In the genomic region with DNA sequence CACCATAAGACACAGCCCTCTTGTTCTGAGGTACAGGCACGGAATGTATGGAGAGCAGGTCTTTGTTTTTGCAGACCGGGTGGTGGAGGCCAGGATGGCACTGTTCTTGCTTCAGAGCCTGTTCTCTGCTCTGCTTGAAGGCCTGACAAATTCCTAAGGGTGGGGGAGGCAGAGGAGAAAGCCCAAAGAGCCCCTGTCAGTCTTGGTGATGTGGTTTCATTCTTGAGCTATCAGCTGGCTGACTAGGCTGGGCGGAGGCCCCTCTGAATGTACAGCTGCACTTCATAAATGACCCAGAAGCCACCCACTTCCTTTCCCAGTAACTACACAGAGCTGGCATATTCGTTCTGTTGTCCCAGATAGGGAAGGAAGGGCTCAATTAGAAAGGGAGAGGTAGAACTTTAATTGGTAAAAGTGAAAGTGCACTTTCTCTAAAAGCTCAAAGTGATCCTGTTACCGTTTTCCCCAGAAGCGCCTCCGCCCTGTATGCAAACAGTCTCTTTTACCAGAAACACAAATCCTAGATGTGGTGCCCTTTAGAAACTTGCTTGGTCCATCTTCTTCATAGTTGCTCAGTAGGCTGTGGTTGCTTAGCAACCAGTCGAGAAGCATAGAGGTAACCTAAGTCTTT, we compare ENCODE assay signal across 8 mouse cellular contexts.
A peak's percentile ranks its signal among the peaks of the same experiment; 100 is the strongest.
DNase-seq lines count a peak whose midpoint lies in the region; ATAC-seq and TF ChIP-seq lines count a peak whose summit lies in the region.

No protein-coding gene starts in this region.

- no peak overlapping the region for H3K9ac ChIP-seq in heart, embryonic 14.5 days (ENCODE audit: low read length)

- H3K79me2 ChIP-seq in C2C12 (ENCODE audit: control insufficient read depth, insufficient read depth), result no peaks in the 10 kb centered on the region

- no peak for TF ChIP-seq CTCF in C2C12 (IDR thresholded peaks at IDR 0.05; ENCODE audit: control insufficient read depth, insufficient read depth, insufficient read length)

- H3K9me3 ChIP-seq in heart, embryonic 14.5 days (ENCODE audit: control insufficient read depth, low read length), result no peaks in the 10 kb centered on the region

- H3K4me1 ChIP-seq in heart, embryonic 14.5 days (ENCODE audit: control insufficient read depth in 2 of 2, insufficient read depth in 2 of 2, low read length in 2 of 2), result peaks cover 12 to 31% of the 10 kb centered on the region in 2 experiments

- peak overlapping the region; percentile 41 for H3K4me2 ChIP-seq in heart, embryonic 14.5 days (ENCODE audit: low read length)

- peak overlapping the region; percentile 30 for H3ac ChIP-seq in C2C12 (ENCODE audit: control insufficient read depth, insufficient read length, low read depth)

- 28% methylated on average over 8 of the region's 8 CpGs for WGBS in heart, embryonic 14.5 days

- H3K79me3 ChIP-seq in C2C12 (ENCODE audit: low read depth), result no peaks in the 10 kb centered on the region

- H3K36me3 ChIP-seq in C2C12 (ENCODE audit: control insufficient read depth, insufficient read depth), result no peaks in the 10 kb centered on the region
- H3K36me3 ChIP-seq in heart, embryonic 14.5 days (ENCODE audit: control insufficient read depth, insufficient read depth, low read length), result no peaks in the 10 kb centered on the region

- no peak overlapping the region for H3K4me3 ChIP-seq in C2C12 (ENCODE audit: insufficient read depth, poor library complexity, severe bottlenecking)
- H3K4me3 ChIP-seq in heart, embryonic 14.5 days (ENCODE audit: control insufficient read depth in 1 of 2, insufficient read depth in 1 of 2, low read depth in 1 of 2, low read length in 2 of 2), result peak overlapping the region in 1 of 2 experiments; percentile 0; a peak in 1 of 4 replicates

- peak; percentile 44 for ATAC-seq in activated CD4-positive, CD25-positive, alpha-beta regulatory T cell, adult 4 months
- ATAC-seq in heart, embryonic 14.5 days (ENCODE audit: insufficient number of reproducible peaks, insufficient read depth, low FRiP score, low read depth), result peak; percentile 90

- no peaks in the 10 kb centered on the region for H3K27me3 ChIP-seq in C2C12 (ENCODE audit: control insufficient read depth, insufficient read depth, insufficient read length)
- H3K27me3 ChIP-seq in heart, embryonic 14.5 days (ENCODE audit: control insufficient read depth, insufficient read depth, low read length), result no peaks in the 10 kb centered on the region

- peak; percentile 37 to 45 for DNase-seq in lung, adult 18-20 months
- DNase-seq in retina, postnatal 1 day, result peak; percentile 79
- DNase-seq in layer of hippocampus, adult 8-10 months (ENCODE audit: low spot score in 2 of 2), result no peak
- no peak for DNase-seq in cerebellum, adult 9-11 months
- DNase-seq in gastrocnemius, adult 18-20 months (ENCODE audit: low spot score), result no peak

- peak overlapping the region; percentile 69 to 81 for H3K27ac ChIP-seq in heart, embryonic 14.5 days (replicated peaks in 1 of 2; ENCODE audit: control insufficient read depth in 1 of 2, insufficient read depth in 1 of 2, low read depth in 2 of 2, low read length in 2 of 2)

TF ChIP-seq in C2C12, 6 proteins besides CTCF, POLR2A, EP300 and RAD21:
- peak; percentile 50 for TF ChIP-seq CEBPB (IDR thresholded peaks at IDR 0.05; ENCODE audit: low read depth)
- TF ChIP-seq MYOG (IDR thresholded peaks at IDR 0.05; ENCODE audit: control insufficient read depth, extremely low read depth, insufficient read length), result no peak
- TF ChIP-seq MYOD1 (IDR thresholded peaks at IDR 0.05; ENCODE audit: control insufficient read depth, insufficient read length, low read depth), result peak; percentile 64

Comparison
In these comparisons a context has a peak if more than half of its experiments do, and no peak if none do; other contexts are left out.
1. DNase-seq: peak in lung, adult 18-20 months (2 of 2) and retina, postnatal 1 day (single experiment); none in layer of hippocampus, adult 8-10 months (0 of 2), cerebellum, adult 9-11 months (single experiment) and gastrocnemius, adult 18-20 months (single experiment).